Mouse (Mus musculus) sigmoid colon, adult 10 weeks (tissue): ENCODE data around the gene Bard1. TPM values are rescaled to one million over a fixed set of nuclear protein-coding genes. Genes with fewer than 3 reads are reported as not detected.

ENCODE experiments used
- polyA plus RNA-seq: library from polyadenylated mRNA; stranded (reverse); fragments of 350-450 nt; fragmentation: Illumina TruSeq; extraction: RNeasy Lipid Tissue Mini Kit (QIAGEN cat#74804); gene quantifications from one replicate; pipeline ENCODE4 v1.2.3, GENCODE M21; 2014; ENCODE audit warnings: low read depth, low replicate concordance

Bard1 gene
- 2.1 TPM for polyA plus RNA-seq

GRCm38 (mm10) chr1:71102344-71103173, at the start of gene Bard1:
Bard1 (minus strand) TSS chr1:71103146.

